Mouse (Mus musculus) megakaryocyte progenitor cell, adult 5-6 weeks (primary cell): ENCODE results near the gene Atpif1. TPM values are rescaled to one million over a fixed set of nuclear protein-coding genes. Genes with fewer than 3 reads are reported as not detected.

Experiments used
- ATAC-seq: replicated peaks from 2 replicates; pipeline ENCODE4 v1.8.0; 2016; ENCODE audit warnings: mild to moderate bottlenecking, moderate TSS enrichment, inconsistent platforms; ENCODE audit not compliant: poor library complexity
- total RNA-seq, 2 experiments: library from RNA; stranded (forward) in 1 of 2; stranded (reverse) in 1 of 2; fragments of 157-497, 149-512 nt in 1 of 2; fragments of 200-1000 nt in 1 of 2; gene quantifications; 2 replicates each; pipeline versions ENCODE4 v1.2.3 to v1.2.4; 2015 to 2017

Gene Atpif1
- total RNA-seq, 2 experiments from 2014 or later = 715 to 1,407 TPM

DNA sequence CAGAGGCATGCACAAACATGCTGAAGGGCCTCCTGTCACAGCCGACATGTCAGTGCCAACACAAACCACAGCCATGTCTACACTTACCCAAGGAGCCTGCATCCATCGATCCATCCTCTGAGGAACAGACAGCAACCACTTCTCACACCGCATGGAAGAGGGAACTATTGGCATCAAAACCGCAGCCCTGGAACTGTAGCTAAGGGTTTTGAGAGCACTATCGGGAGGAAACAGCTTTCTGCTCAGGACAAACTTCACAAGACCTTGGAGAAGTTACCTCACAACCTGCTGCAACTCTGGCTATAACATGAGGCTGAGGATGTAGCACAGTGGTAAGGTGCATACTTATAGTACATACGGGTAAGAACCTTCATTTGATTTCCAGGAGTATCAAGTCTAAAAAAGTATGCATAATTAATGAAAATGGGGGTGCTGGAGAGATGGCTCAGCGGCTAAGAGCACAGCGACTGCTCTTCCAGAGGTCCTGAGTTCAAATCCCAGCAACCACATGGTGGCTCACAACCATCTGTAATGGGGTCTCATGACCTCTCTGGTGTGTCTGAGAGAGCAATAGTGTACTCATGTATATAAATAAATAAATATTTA, 5.4 kb downstream of the Atpif1 start:
- ATAC-seq = peak; percentile 26

DNA sequence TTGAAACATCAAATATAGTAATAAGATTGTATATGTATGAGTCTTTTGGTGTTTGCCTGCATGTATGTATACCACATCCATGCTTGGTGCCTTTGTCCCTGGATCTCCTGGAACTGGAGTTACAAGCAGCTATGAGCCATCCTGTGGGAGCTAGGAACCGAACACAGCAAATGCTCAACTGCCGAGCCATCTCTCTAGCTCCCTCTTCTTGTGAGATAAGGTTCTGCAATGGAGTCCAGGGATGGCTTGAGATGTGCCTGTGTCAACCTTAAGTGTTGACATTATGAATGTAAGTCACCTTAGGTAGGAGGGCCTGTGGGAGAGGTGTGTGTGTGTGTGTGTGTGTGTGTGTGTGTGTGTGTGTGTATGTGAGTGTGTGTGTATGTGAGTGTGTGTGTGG, 6.8 kb downstream of the Atpif1 start:
- peak; percentile 56 for ATAC-seq

DNA sequence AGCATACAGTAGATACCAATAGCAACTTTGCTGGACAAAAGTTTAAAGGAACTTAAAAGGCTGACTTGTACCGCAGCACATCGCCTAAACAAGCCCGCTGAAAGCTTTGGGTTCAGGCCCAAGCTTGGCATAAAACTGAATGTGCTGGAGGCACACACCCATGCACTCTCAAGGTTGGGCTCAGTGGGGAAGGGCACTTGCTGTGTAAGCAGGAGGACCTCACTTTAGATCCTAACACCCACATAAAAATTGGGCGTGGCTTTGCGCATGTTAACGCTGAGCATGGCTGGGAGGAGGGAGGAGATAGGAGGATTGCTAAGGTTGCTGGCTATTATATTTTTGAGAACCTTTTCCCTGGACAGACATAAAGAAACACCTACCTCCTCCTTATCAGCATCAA, 8.7 kb downstream of the Atpif1 start:
- peak; percentile 40 for ATAC-seq

DNA sequence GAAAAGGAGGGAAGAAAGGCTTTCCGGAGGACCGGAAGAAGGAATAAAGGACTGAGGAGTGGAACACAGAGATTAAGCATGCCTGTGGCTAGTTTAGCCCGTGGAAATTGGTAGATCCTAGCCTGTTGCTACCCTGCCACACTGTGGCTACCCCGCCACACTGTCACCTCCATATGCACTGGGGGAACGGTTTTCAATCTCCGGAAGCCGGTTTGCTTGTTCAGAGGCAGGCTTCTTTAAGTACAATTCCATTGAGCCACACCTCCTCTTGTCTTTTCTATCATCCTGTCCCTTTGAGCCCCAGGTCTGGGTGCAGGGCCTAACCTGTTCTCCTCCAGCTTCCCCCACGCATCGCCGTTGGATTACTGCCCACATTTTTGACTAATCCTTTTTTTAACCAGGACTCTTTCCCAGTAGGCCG, 9.1 kb downstream of the Atpif1 start:
- ATAC-seq = no peak

DNA sequence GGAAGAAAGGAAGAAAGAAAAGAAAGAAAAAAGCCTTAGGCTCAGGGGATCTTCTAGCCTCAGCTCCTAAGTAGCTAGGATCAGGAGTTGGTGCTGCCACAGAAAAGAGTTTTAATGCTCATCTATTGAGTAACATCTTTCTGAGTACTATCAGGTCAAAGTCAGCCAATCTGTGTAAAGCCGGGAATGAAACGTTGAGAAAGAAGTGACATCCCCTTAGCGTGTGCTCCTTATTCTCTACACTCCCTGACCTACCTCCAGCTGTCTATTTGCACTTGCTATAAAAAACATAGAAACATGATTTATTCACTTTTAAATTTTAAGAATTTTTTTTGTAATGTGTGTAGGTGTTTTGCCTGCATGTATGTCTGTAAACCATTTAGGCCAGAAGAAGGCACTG, 14.3 kb downstream of the Atpif1 start:
- ATAC-seq = no peak

DNA sequence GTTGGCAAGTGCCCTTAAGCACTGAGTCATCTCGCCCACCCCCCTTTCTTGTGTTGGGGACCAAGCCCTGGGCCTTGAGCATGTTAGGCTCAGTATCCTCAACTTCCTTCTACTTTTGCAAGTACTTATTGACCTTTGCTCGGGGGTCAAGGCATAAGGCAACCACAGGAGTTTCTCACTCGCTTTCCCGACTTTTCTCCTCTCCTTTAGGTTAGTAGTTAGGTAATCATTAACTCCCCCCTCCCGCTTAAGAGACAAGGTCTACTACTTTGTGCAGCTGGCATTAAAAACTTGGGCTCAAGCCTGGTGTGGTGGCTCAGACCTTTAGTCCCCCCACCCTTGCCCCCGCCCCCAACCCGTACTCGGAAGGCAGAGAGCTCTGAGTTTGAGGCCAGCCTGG, 15.4 kb downstream of the Atpif1 start:
- ATAC-seq = no peak

DNA sequence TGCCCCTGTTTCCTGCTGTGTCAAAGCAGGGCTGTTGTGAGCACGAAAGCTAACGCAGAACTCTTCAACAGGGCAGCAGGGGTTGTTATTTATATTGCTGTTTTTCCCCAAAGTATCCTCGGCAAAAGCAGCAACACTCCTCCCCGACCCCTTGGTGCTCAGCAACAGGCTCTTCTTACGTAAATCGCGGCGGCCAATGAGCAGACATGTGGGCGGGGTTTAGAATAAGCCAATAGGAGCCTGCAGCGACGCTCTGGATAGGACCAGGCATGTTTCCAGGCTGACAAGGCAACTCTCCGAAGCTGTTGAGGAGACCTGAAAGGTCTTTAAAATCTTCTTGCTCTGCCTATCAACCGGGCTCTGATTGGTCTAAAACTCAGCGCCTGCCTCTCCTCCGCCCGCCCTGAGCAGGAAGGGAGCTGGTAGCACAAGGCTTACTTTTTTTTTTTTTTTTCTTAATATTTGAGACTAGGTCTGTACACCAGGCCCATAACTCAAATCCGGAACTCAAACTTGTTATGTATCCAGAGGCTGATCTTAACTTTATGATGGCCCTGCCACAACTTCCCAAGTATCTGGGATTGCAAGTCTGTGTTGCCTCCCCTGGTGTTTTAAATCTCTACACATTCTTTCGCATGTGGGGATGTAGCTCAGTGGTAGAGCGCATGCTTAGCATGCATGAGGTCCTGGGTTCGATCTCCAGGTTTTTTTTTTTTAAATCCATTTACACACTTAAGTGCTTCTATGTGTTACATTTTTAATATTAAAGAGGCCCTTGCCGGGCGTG, 17.9 kb downstream of the Atpif1 start:
- peak; percentile 83 for ATAC-seq

DNA sequence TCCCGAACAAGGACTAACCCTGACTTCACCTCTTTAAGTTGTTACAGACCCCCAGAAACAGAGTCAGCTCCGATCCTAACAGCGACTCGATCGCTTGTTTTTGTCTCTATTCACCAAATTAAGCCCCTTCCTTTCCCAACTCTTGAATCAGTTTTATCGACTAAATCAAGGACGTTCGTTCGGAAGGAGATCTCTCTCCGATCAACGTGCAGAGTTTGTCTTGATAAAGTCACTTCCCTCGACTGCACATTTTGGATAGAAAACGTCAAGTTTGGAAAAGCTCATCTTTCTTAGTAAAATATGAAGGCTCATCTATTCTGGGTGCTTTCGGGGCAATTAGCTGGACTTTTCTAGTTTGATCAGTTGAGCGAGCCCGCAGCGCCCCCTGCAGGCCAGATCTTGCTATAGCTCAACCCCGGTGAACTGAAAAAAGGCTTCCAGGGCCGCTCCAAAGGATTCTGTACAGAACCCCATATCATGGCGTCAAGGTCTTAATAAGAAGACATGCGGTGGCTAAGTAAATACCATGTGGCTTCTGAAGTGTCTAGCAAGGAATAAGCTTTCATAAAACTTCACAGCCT, 18.8 kb downstream of the Atpif1 start:
- peak; percentile 35 for ATAC-seq

DNA sequence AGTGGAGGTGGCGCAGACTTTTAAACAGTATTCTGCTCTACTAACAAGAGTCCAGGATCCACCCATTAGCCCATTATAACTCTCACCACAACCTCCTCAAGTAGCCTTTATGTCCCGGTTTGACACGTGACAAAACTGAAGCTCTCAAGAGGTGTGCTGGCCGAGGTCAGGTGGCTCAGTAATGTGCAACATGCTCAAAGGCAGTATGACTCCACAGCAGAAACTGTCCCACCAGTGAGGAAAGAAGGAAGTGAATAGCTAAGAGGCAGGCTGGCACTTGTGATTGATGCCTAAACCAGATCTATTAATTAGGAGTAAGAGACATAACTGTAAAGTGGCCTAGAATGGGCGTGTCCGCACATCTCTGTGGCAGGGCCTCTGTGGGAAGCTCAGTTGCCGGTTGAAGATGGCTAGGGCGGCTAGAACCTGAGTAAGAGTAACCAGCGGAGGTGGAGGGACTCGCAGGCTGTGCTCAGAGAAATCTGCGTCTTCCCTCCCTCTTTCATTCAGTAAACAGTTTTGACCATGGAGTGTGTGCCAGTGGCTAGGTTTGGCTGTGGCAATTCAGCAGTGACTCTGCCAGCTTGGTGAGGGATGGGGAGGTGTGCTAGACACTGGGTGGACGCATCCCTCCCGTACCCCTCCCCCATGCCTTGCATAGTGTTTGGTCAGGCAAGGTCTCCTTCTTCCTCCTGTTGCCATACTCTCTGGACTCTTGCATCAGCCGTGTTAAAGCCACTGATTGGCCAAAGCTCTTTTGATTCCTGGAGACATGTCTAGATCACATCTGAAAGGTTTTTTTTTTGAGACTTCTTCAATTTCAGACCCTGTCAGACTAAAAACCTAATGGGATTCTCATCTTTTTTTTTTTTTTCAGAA, 19.8 kb downstream of the Atpif1 start:
- no peak for ATAC-seq

DNA sequence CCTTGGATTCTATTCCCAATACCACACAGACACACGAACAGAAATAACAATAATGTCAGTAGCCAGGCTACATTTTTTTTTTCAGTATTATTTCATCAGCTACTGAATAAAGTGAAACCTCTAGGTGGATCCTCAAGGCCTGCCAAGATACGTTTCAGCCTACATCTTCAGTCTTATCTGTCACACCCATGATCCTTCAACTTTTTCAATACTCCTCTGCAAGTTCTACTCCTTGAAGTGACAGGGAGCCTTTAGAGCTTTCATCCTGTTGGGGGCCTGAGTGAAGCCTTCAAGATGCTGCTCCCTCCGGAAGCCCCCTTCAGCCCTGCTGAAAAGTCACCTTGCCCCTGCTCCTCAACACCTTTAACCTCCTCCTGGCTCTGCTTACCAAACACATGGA, 21.4 kb downstream of the Atpif1 start:
- no peak for ATAC-seq

DNA sequence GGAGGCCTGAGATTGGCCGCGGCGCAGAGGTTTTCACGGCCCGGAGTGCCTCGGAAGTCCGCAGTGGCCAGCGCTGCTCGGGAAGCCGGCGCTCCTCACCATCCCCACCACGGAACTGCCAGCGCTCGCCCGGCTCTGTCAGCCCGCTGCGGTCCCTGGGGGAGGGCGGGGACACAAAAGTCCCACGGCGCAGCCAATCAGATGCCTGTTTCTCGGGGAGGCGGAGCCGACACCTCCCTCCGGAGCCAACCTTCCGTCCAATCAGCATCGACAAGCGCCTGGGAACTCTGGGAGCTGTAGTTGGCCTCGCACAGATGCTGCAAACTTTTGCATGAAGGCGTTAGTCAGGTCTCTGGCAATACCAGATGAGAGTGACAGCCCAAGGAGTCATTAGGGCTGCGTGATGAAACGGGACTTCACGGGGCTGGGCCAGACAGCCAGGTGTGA, 23.1 kb downstream of the Atpif1 start, which contains the start of gene Sesn2:
TSS of gene Sesn2 (minus strand) at position 150 of the 447 bp plus-strand sequence.
- ATAC-seq = peak; percentile 85

DNA sequence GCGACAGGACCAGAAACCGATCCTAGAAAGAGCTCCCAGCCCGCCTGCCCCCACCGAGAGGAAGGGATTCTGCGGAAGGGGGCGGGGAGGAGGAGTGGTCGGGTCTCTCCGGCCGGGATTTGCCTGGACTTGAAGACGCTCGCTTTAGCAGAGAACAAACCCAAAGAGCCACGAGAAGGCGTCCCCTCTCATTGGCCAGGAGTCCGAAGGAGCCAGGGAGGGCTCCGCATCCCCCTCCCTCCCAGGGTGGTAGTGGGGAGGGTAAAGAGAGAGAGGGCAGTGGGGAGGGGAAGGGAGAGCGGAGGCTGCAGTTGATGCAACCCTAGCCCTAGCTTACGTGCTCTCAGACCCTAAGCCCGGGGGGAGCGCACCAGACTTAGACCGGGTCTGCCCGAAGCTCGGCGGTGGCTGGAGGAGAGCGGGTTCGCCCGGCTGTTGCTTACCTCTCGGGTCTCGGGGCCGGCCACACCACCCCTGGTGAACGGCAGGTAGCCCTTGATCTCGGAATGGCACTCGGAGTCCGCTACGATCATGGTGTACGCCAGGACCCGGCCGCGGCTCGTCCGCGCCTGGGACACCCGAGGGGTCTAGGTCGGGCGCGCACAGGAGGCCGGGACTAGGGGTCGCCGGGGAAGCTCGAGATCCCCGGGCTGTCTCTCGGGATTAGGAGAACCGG, 23.7 kb downstream of the Atpif1 start:
- peak; percentile 6 for ATAC-seq

DNA sequence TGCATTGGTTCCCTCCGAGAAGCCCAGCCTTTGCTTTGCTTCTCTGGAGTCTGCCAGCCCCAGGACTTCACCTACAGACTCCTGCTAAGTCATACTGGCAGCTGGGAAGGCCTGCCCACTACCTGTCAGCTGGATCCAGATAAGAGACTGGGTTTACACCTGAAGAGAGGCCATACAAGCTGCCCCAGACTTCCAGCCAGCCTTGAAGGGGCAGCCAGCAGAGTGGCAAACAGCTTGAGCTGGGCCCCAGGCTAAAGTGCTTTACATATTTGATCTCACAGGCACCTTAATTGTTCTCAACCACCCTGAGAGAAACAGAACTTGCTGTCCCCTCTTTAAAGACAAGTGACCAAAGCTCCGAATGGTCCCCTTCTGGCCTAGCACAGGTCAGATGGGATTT, 26.2 kb downstream of the Atpif1 start:
- ATAC-seq = no peak

DNA sequence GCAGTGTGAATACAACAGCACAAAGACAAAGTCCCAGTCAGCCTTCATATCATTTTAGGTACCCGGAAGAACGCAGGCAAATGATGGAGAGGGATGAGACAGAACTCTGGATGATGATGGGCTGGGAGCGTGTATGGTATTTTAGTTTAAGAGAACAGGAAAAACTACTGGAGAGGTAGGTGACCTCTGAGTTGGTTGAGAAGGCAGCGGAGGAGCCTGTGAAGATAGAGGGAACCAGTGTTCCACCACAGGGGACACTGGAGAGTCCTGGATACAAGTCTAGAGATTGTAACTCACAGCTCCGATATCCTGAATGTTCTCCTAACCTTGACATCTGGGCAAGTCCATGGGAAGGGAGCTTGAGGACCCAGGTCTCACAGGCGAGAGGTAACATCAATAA, 27.2 kb downstream of the Atpif1 start:
- no peak for ATAC-seq

DNA sequence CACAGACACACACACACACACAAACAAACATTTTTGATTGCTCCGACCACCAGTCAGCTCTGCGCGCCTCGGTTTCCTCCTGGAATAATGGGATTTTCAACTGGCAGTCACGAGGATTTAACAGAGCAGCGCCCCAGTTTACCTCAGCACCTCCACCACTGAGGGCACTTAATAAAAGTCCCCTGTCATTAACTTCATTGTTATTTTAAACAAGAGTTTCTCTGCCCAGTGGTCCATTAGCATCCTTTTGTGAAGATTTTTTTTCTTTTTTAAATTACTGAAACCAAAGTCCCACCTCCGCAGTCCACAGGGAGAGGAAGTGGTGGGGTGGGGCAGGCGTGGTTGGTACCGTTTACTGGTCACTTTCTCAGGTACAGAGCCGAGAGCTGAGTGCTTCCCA, 27.7 kb downstream of the Atpif1 start:
- ATAC-seq = no peak

DNA sequence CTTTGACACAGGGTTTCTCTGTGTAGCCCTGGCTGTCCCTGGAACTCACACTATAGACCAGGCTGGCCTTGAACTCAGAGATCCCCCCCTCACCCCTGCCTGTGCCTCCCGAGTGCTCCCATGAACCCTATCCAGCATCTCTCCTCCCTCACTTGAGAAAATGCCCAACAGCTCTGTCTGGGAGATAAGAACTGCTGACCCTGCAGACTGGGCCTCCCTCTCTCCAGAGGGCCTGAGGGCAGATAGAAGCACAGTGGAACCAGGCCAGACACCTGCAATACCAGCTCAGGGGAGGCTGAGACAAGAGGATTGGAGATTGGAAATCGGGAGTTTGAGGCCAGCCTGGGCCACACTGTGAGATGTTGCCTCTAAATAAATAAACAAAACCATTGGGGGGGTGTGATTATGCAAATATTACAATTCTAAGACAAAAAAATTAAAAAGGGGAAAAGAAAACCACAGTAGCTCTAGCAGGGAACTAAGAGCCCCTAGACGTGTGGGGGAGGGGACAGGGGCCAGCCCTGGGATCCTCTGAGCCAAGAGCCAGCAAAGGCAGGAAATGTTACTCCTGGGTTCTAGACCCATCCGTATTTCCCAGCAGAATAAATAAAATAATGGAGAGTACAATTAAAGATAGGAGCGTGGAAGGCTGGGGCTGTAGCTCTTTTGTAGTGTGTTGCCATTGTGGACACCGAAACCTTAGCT, 28.3 kb downstream of the Atpif1 start:
- peak; percentile 36 for ATAC-seq

DNA sequence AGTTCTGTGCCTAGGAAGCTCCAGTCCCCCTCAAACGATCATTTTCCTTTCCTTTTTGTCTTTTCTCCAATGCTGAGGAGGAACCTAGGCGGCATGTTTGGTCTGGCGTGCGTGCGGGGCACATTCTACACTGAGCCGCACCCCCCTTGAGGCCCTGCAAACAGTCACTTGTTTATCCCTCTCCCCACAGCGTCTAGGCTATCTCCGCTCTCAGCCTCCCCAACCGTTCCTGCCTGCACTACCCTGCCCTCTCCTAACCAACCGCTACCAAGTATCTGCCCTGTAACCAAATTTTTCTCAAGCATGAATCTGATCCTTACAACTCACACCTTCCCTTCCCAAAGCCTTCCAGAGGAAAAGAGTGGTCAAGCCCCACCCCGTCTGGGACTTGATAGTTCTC, 30.1 kb downstream of the Atpif1 start:
- peak; percentile 81 for ATAC-seq

DNA sequence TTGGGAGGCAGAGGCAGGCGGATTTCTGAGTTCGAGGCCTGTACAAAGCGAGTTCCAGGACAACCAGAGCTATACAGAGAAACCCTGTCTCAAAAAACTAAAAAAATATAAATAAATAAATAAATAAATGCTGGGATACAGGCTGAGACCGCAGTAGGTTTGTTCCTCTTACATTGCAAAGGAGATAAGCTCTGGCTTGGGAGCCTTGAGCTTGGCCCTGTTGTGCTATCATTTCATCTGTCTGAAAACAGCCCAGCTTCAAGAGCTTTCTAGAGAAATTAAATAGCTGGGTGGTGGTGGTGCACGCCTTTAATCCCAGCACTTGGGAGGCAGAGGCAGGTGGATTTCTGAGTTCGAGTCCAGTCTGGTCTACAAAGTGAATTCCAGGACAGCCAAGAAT, 31.8 kb downstream of the Atpif1 start:
- peak; percentile 37; the same call in 1 of the 2 replicates for ATAC-seq

DNA sequence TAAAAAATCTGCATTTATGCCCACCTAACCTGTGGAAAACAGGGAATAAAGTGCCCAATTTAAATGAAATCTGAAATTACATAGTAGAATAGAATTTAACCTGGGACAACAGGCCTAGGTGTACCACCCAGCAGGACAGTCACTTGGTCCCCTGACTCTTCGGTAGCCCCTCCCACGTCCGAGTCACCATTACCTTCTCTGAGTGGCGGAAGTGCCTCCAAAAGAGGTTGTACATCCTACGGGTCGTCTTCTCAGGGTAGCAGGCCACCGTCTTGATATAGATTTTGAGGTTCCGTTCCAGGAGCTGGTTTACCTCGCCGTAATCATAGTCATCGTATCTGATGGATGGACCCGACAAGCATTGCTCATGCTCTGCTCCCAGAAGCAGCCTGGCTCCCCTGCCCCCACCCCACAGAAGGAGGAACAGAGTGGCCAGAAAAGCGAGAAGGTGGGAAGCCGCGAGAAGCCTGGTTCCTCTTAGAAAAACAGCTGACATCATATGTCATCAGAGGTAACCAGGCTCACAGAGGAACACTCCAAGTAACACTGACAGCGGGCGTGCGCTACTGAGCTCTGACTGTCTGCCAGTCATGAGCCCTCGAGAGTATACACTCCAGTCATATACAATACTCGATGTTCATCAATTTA, 39.1 kb downstream of the Atpif1 start:
- ATAC-seq = peak; percentile 91
